Mouse (Mus musculus) gastrocnemius, postnatal 25 days (tissue): Measurements from ENCODE around the gene Crebl2. TPM values are rescaled to one million over a fixed set of nuclear protein-coding genes. Genes with fewer than 3 reads are reported as not detected.
A peak's percentile ranks its signal among the peaks of the same experiment; 100 is the strongest.

Experiments
- DNase-seq: peaks from one replicate; pipeline ENCODE4 v3.0.0; 2022
- total RNA-seq, 2 experiments: library from RNA; stranded (reverse); gene quantifications; 1 replicate in 1 of 2; 2 replicates in 1 of 2; pipeline ENCODE4 v1.2.3; 2021

Crebl2 gene
- total RNA-seq, 2 experiments from 2014 or later, result 7.2 to 7.6 TPM

GRCm38 (mm10) chr6:134873018-134873417, 43.1 kb downstream of the Crebl2 start:
- DNase-seq, result no peak

GRCm38 (mm10) chr6:134876795-134877194, 46.8 kb downstream of the Crebl2 start:
- DNase-seq, result no peak

- no peak for DNase-seq
These were observed 47.3 kb downstream of the Crebl2 start for GRCm38 (mm10) chr6:134877276-134877675.

- DNase-seq, result no peak
These were observed 47.9 kb downstream of the Crebl2 start for GRCm38 (mm10) chr6:134877892-134878291.

- DNase-seq, result no peak
These were observed 49.6 kb downstream of the Crebl2 start for GRCm38 (mm10) chr6:134879556-134879955.

- no peak for DNase-seq
These were observed 50.1 kb downstream of the Crebl2 start for GRCm38 (mm10) chr6:134880046-134880445.

GRCm38 (mm10) chr6:134883661-134884060, 53.7 kb downstream of the Crebl2 start:
- no peak for DNase-seq

- DNase-seq, result no peak
These were observed 55.6 kb downstream of the Crebl2 start for GRCm38 (mm10) chr6:134885515-134885914.

- no peak for DNase-seq
These were observed 56.5 kb downstream of the Crebl2 start for GRCm38 (mm10) chr6:134886475-134886874.

GRCm38 (mm10) chr6:134887008-134887407, 57.1 kb downstream of the Crebl2 start:
- no peak for DNase-seq

- no peak for DNase-seq
These were observed 57.9 kb downstream of the Crebl2 start for GRCm38 (mm10) chr6:134887711-134888449.

- DNase-seq, result no peak
These were observed 58.6 kb downstream of the Crebl2 start for GRCm38 (mm10) chr6:134888563-134889017.

- DNase-seq, result no peak
These were observed 59.8 kb downstream of the Crebl2 start for GRCm38 (mm10) chr6:134889763-134890162.

- no peak for DNase-seq
These were observed 60.5 kb downstream of the Crebl2 start for GRCm38 (mm10) chr6:134890436-134890835.

- no peak for DNase-seq
These were observed 66.8 kb downstream of the Crebl2 start for GRCm38 (mm10) chr6:134896570-134897436.

- DNase-seq, result peak; percentile 96
These were observed 67.6 kb downstream of the Crebl2 start for GRCm38 (mm10) chr6:134897443-134898094.

- DNase-seq, result peak; percentile 91
These were observed 68.4 kb downstream of the Crebl2 start, which contains the start of gene Gpr19 for GRCm38 (mm10) chr6:134898095-134898965. Gene Gpr19, minus strand, starts transcription at chr6:134898578.

GRCm38 (mm10) chr6:134903368-134903767, 73.4 kb downstream of the Crebl2 start:
- no peak for DNase-seq

GRCm38 (mm10) chr6:134903891-134904884, 74.2 kb downstream of the Crebl2 start:
- DNase-seq, result no peak

GRCm38 (mm10) chr6:134905811-134906210, 75.9 kb downstream of the Crebl2 start:
- DNase-seq, result no peak
